Mouse (Mus musculus) stomach, embryonic 15.5 days (tissue): Measurements from ENCODE around the gene 4930404H24Rik. TPM values are rescaled to one million over a fixed set of nuclear protein-coding genes. Genes with fewer than 3 reads are reported as not detected.

Experiments used
- ATAC-seq: fragments of 200-750 bp; cut with Nextera tagmentation; 2 replicates; pipeline ENCODE4 v1.8.0; 2017; ENCODE audit warnings: low read depth, moderate number of reproducible peaks, moderate TSS enrichment; ENCODE audit not compliant: insufficient read depth, low FRiP score
- H3K27ac ChIP-seq: fragments of 300-500 bp; sonication (generic); 2 replicates; pipeline ENCODE4 v1.5.1; 2015; ENCODE audit warnings: mild to moderate bottlenecking, inconsistent platforms
- H3K27me3 ChIP-seq: fragments of 300-500 bp; sonication (generic); replicated peaks from 2 replicates; pipeline ENCODE4 v1.6.1; 2015; ENCODE audit warnings: inconsistent platforms
- H3K36me3 ChIP-seq: fragments of 300-500 bp; sonication (generic); 2 replicates; pipeline ENCODE4 v1.6.1; 2015; ENCODE audit warnings: inconsistent platforms
- H3K4me1 ChIP-seq: fragments of 300-500 bp; sonication (generic); 2 replicates; pipeline ENCODE4 v1.6.1; 2015; ENCODE audit warnings: inconsistent platforms
- H3K4me2 ChIP-seq: fragments of 300-500 bp; sonication (generic); 2 replicates; pipeline ENCODE4 v1.6.1; 2015; ENCODE audit warnings: mild to moderate bottlenecking, inconsistent platforms
- H3K4me3 ChIP-seq: fragments of 300-500 bp; sonication (generic); replicated peaks from 2 replicates; pipeline ENCODE4 v1.5.1; 2015; ENCODE audit warnings: inconsistent platforms
- H3K9ac ChIP-seq: fragments of 300-500 bp; sonication (generic); 2 replicates; pipeline ENCODE4 v1.6.1; 2015; ENCODE audit warnings: inconsistent platforms
- H3K9me3 ChIP-seq: fragments of 300-500 bp; sonication (generic); 2 replicates; pipeline ENCODE4 v1.6.1; 2016; ENCODE audit warnings: inconsistent platforms
- WGBS: fragments of 180-500 bp; shearing (Covaris S2); methylation state at CpG from one replicate; pipeline ENCODE4 v1.1.7; 2015; 5-methylcytosine and 5-hydroxymethylcytosine counted together
- polyA plus RNA-seq: library from polyadenylated mRNA; unstranded; fragments of >200 nt; fragmentation: Nextera tagmentation; extraction: Ambion mirVana; gene quantifications from 2 replicates; pipeline ENCODE4 v1.2.1, GENCODE M21; 2015

4930404H24Rik gene
- polyA plus RNA-seq, 1 experiment from 2014 or later = not detected

DNA sequence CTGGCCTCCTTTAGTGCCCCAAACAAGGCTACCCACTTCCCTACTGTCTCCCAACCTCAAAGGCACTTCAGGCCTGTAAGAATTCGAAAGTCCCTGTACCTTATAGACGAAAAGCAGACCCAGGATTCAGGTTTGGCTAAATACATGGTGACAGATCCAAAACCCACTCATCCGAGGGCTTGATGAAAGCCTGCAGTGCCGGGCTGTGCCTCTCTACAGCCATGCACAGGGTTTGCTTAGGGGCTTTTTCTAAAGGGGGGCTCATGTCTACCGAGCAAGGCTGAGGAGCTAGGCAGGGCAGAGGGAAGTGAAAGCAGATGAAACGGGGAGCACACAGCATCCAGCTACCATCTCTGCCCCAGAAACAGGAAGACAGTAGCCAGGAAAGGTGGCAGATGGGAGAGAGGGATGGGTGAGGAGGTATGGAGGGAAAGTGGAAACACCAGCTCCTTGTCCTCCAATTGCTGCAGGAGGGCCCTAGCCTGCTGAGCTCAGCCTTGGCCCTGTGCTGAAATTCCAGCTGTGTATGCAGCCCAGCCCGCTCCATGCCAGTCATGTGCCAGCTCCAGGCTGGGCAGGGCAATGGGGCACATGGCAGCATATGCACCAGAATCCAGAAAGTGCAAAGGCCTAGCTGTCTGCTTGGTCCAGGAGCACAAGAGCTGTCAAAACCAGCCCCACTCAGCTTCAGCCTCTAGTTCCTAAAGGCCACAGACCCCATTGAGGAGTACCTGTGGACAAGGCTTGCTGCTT, 11.3 kb upstream of the 4930404H24Rik start:
- 71% methylated on average over 7 of the region's 7 CpGs for WGBS

GRCm38 (mm10) chr2:153481861-153482120, 10.8 kb upstream of the 4930404H24Rik start:
- Histone ChIP-seq H3K4me1 (peaks cover 19% of the 10 kb centered on the region), H3K9ac (no peak overlapping the region), H3K27me3 (no peaks in the 10 kb centered on the region), H3K36me3 (no peaks in the 10 kb centered on the region), H3K9me3 (no peaks in the 10 kb centered on the region), H3K27ac (no peak overlapping the region), H3K4me2 (no peak overlapping the region), H3K4me3 (no peak overlapping the region)
- 61% methylated on average over 2 of the region's 2 CpGs for WGBS
- ATAC-seq = no peak

More for the DNA sequence above, 11.3 kb upstream of the 4930404H24Rik start:
- no peak overlapping the region for H3K9ac ChIP-seq
- no peak overlapping the region for H3K4me3 ChIP-seq
- no peaks in the 10 kb centered on the region for H3K36me3 ChIP-seq
- no peak overlapping the region for H3K27ac ChIP-seq
- H3K9me3 ChIP-seq = no peaks in the 10 kb centered on the region
- H3K27me3 ChIP-seq = no peaks in the 10 kb centered on the region
- H3K4me1 ChIP-seq = peaks cover 20% of the 10 kb centered on the region
- H3K4me2 ChIP-seq = no peak overlapping the region
- ATAC-seq = no peak

DNA sequence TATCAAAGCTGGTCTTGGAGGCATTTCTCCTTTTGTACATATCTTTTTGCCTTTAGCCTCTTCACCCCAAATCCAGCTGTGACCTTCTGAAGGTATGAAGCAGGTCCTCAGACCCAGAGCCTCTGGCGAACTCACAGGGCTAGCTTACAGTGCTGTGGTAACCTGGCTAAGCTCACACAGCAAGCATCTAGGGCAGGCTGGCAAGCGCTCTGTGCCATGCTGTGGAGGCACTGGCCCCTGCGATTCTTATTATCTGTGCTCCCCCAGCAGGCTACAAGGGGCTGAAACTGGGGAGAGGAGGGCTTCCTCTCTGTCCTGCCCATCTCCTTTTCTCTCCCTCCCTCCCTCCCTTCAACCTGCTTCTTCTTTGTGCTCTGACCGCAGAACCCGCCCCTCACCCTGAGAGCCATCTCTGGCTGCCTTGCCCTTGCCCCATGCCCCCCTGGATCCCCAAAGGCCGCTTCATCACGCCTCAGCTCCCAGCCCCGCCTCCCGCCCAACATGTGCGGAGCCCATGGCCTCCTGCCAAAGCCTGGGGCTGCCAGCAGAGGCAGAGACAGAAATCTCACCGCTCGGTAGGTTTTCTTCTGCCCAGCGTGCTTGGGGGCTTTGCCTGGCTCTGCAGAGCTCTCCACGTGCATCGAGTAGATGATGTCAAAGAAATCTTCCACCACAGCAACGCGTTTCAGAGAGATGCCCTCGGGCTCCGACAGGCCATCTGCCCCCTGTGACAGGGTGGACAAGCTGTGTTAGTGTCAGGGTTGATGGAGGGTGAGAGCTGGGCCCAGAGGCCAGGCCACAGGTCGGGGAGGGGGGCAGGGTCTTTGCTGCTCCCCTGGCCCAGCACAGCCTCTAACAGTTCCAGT, 9.2 kb upstream of the 4930404H24Rik start:
- H3K27me3 ChIP-seq = no peaks in the 10 kb centered on the region
- no peak overlapping the region for H3K9ac ChIP-seq
- H3K4me1 ChIP-seq = peaks cover 19% of the 10 kb centered on the region
- peak; percentile 20; the same call in 1 of the 2 replicates for ATAC-seq
- WGBS = 15% methylated on average over 20 of the region's 20 CpGs
- no peaks in the 10 kb centered on the region for H3K9me3 ChIP-seq
- H3K4me3 ChIP-seq = no peak overlapping the region
- no peaks in the 10 kb centered on the region for H3K36me3 ChIP-seq
- H3K27ac ChIP-seq = no peak overlapping the region
- H3K4me2 ChIP-seq = peak overlapping the region; percentile 19; the same call in 1 of the 2 replicates

GRCm38 (mm10) chr2:153484071-153484470, 8.5 kb upstream of the 4930404H24Rik start:
- no peak for ATAC-seq
- Histone ChIP-seq H3K27me3 (no peaks in the 10 kb centered on the region), H3K36me3 (no peaks in the 10 kb centered on the region), H3K4me1 (peaks cover 16% of the 10 kb centered on the region), H3K9ac (no peak overlapping the region), H3K27ac (no peak overlapping the region), H3K4me2 (no peak overlapping the region), H3K4me3 (no peak overlapping the region), H3K9me3 (no peaks in the 10 kb centered on the region)
- WGBS = 66% methylated on average over 4 of the region's 4 CpGs

DNA sequence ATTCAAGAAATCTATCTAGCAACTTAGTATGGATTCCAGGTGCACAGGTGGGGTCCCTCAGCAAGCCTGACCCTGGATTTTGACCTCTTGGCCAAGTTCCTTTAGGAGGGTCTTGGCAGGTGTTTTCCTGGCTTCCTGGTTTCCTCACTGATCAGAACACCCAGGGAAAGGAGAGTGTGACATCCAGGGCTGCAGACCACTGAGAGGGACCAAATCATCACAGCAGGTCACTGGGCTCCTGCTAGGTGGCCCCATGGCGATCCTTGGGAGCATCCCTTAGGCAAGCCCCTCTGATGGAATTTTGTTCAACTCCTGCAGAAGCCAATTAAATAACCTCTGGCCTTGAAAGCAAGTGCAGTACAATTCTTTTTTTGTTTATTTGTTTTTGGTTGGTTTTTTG, 2.5 kb upstream of the 4930404H24Rik start:
- no peak overlapping the region for H3K4me2 ChIP-seq
- no peak for ATAC-seq
- H3K27me3 ChIP-seq = no peaks in the 10 kb centered on the region
- H3K27ac ChIP-seq = no peak overlapping the region
- H3K9ac ChIP-seq = no peak overlapping the region
- WGBS = 95% methylated on average over 1 of the region's 1 CpGs
- H3K4me1 ChIP-seq = peaks cover 29% of the 10 kb centered on the region
- H3K4me3 ChIP-seq = no peak overlapping the region
- no peaks in the 10 kb centered on the region for H3K36me3 ChIP-seq
- H3K9me3 ChIP-seq = no peaks in the 10 kb centered on the region

DNA sequence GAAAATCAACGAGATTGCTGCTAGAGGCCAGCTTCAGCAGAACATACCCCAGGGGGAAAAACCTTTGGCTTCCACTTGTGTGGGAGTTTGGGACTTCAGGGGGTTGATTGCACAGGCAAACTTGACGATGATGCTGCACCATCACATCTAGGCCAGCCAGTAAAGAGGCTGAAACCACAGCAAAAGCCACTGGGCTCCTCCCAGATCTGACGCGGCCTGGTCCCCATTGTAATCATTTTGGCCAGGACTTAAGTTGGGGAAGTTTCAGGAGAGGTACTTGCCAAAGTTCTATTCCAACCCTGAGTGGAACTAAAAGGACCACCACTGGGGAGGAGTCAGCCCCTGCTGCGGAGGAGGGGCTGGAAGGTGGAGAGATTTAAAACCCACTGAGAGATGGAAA, 1.6 kb upstream of the 4930404H24Rik start:
- peaks cover 33% of the 10 kb centered on the region for H3K4me1 ChIP-seq
- H3K4me3 ChIP-seq = no peak overlapping the region
- no peaks in the 10 kb centered on the region for H3K27me3 ChIP-seq
- no peak overlapping the region for H3K4me2 ChIP-seq
- WGBS = 43% methylated on average over 5 of the region's 5 CpGs
- no peaks in the 10 kb centered on the region for H3K36me3 ChIP-seq
- H3K9me3 ChIP-seq = no peaks in the 10 kb centered on the region
- no peak for ATAC-seq
- no peak overlapping the region for H3K27ac ChIP-seq
- H3K9ac ChIP-seq = no peak overlapping the region

DNA sequence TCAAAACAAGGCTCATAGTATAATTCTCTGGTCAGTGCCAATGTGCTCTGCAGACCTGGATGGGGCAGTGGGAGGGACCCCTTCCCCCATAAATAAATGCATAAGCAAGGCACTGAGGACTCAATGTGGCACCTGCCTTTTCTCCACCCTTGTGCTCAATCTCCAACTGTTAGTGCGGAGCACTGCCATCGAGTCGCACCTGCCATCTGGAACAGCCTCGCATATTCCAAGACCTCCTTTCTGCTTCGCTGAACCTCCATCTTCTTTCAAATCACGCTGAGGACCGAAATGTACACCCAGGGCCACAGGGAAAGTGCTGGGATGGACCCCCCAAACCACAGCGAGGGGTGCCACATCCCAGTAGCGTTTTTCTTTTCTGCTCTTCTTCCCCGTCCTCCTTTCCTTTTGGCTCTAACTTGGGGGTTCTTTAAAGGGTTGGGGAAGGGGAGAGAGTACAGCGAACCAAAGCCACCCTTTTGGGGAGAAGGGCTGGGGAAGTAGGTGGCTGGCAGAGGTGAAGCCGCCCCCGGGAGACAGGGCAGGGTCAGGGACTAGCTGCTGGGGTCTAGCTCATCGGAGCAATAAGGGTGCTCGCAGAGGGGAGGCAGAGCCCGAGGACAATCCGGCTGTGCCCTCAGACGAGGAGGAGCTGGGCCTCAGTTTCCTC, 945 bp upstream of the 4930404H24Rik start:
- Histone ChIP-seq H3K36me3 (no peaks in the 10 kb centered on the region), H3K9me3 (no peaks in the 10 kb centered on the region), H3K4me2 (peak overlapping the region; percentile 95), H3K27me3 (no peaks in the 10 kb centered on the region), H3K9ac (peak overlapping the region; percentile 47; the same call in 1 of the 2 replicates), H3K4me1 (peaks cover 37% of the 10 kb centered on the region), H3K27ac (0 out of 2 replicates have a peak overlapping the region, but pooled peaks have one; percentile 57), H3K4me3 (peak overlapping the region; percentile 61)
- no peak for ATAC-seq
- 25% methylated on average over 18 of the region's 18 CpGs for WGBS

DNA sequence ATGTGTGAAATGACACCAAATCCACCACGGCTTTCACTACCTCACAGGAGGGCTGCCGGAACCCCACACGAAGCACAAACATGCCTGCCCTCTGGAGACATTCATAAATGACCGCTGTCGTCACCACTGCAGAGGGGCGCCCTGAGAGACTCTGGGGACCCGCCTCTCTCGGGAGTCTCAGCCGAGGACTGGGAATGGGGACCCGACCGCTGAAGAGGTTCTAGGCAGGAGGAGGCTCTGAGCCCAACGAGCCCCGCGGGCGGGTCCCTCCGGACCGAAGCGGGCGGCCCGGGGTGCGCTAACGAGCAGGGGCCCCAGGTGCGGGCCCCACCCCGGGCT, 442 bp upstream of the 4930404H24Rik start:
- Histone ChIP-seq H3K4me1 (peaks cover 41% of the 10 kb centered on the region), H3K9ac (peak overlapping the region; percentile 47; the same call in 1 of the 2 replicates), H3K36me3 (no peaks in the 10 kb centered on the region), H3K9me3 (no peaks in the 10 kb centered on the region), H3K4me2 (peak overlapping the region; percentile 95), H3K27ac (peak overlapping the region; percentile 57; the same call in 1 of the 2 replicates), H3K4me3 (peak overlapping the region; percentile 61), H3K27me3 (no peaks in the 10 kb centered on the region)
- under 1% methylated on average over 24 of the region's 24 CpGs for WGBS
- peak; percentile 11 for ATAC-seq

- Histone ChIP-seq H3K36me3 (no peaks in the 10 kb centered on the region), H3K4me1 (peaks cover 41% of the 10 kb centered on the region), H3K9me3 (no peaks in the 10 kb centered on the region), H3K4me2 (peak overlapping the region; percentile 95), H3K4me3 (peak overlapping the region; percentile 61), H3K27ac (peak overlapping the region; percentile 55), H3K9ac (no peak overlapping the region), H3K27me3 (no peaks in the 10 kb centered on the region)
- ATAC-seq = no peak
- 27% methylated on average over 2 of the region's 2 CpGs for WGBS
Measured at GRCm38 (mm10) chr2:153493393-153493731, 772 bp downstream of the 4930404H24Rik start.

DNA sequence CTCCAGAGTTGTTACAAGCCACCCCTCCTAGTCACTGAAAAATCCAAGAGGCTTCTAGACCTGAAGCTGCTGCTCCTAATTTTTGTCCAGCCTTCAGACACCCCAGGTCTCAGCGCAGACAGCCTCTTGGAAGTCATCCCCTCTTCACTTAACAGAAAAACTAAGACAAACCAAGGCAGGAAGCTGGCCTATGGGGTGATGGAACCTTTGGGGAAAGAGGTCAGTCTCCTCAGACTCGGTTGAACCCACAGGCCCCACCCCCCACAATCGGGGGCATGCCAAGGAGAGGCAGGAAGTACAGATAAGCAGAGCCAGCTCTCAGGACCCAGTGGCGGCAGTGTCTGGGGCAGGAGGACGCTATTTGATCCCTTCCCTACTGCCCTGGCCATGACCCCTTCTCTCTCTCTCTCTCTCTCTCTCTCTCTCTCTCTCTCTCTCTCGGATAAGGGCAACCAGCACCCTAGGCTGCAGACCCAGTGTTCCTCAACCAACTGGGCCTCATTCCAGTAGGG, 1.2 kb downstream of the 4930404H24Rik start:
- Histone ChIP-seq H3K9me3 (no peaks in the 10 kb centered on the region), H3K36me3 (no peaks in the 10 kb centered on the region), H3K4me3 (no peak overlapping the region), H3K9ac (no peak overlapping the region), H3K27me3 (no peaks in the 10 kb centered on the region), H3K27ac (peak overlapping the region; percentile 55), H3K4me1 (peaks cover 41% of the 10 kb centered on the region), H3K4me2 (peak overlapping the region; percentile 95)
- 13% methylated on average over 6 of the region's 6 CpGs for WGBS
- ATAC-seq = peak; percentile 53

DNA sequence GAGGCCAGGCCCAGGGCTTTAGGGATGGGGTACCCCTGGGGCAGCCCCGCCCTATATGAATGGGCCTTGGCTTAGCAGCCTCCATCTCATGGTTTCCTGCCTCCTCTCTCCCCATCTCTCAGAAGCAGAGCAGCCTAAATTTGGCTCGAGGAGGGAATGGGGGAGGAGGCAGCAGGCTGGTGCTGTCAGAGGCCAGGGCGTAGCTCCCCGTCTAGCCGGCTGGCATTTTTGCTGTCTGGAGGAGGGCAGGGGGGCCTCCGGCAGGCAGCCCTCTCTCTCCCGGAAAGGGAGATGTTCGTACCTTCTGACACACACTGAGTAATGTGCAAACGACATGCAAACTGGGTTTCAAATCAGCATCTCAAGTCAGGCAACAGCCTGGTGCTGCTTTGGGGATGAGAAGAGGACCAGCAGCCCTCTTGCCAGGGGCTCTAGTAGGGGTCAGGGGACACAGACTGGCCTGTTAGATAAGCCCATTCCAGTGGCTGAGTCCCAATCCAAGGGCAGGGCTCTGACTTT, 1.8 kb downstream of the 4930404H24Rik start:
- Histone ChIP-seq H3K36me3 (no peaks in the 10 kb centered on the region), H3K27ac (peak overlapping the region; percentile 55), H3K27me3 (no peaks in the 10 kb centered on the region), H3K9ac (no peak overlapping the region), H3K9me3 (no peaks in the 10 kb centered on the region), H3K4me2 (peak overlapping the region; percentile 25; the same call in 1 of the 2 replicates), H3K4me3 (no peak overlapping the region), H3K4me1 (peaks cover 41% of the 10 kb centered on the region)
- ATAC-seq = peak; percentile 15; the same call in 1 of the 2 replicates
- 19% methylated on average over 9 of the region's 9 CpGs for WGBS
